Mouse (Mus musculus) Patski (cell line): ENCODE results near the gene Lrp6. TPM values are rescaled to one million over a fixed set of nuclear protein-coding genes. Genes with fewer than 3 reads are reported as not detected.

Experiments
- ATAC-seq: fragments of 100-300 bp; one replicate; pipeline ENCODE4 v1.8.0; 2021
- CTCF ChIA-PET: fragments of 350-600 bp; sonication (Branson Sonifier 250); formaldehyde crosslinking; loops from one replicate; lab custom pipeline; 2022; ENCODE audit warnings: inconsistent platforms; lab: Charles Lee
- POLR2A ChIA-PET: fragments of 350-600 bp; sonication (Branson Sonifier 250); formaldehyde crosslinking; loops from one replicate; lab custom pipeline; 2022; ENCODE audit warnings: antibody characterized with exemption, inconsistent platforms; lab: Charles Lee
- DNase-seq: peaks from one replicate; pipeline ENCODE4 v3.0.0-alpha.2; 2011; ENCODE audit warnings: low read depth, low spot score
- H3K27me3 ChIP-seq: fragments of 371-371 bp; one replicate; pipeline ENCODE4 v1.5.1; 2021
- CTCF ChIP-seq: fragments of 100-300 bp; IDR thresholded peaks from one replicate; pipeline ENCODE4 v1.5.1; 2021
- in situ Hi-C: fragments of 300-500 bp; cut with MboI; formaldehyde crosslinking; loops from 3 replicates; pipeline ENCODE4 v1.11.1; 2018; ENCODE audit warnings: low pct_unique_long_range_greater_than_20kb, mixed read lengths
- polyA plus RNA-seq: library from polyadenylated mRNA; unstranded; gene quantifications from one replicate; pipeline ENCODE4 v1.2.3, GENCODE M21; 2021

The Lrp6 gene
- polyA plus RNA-seq, 1 experiment from 2014 or later, result 36.2 TPM

DNA sequence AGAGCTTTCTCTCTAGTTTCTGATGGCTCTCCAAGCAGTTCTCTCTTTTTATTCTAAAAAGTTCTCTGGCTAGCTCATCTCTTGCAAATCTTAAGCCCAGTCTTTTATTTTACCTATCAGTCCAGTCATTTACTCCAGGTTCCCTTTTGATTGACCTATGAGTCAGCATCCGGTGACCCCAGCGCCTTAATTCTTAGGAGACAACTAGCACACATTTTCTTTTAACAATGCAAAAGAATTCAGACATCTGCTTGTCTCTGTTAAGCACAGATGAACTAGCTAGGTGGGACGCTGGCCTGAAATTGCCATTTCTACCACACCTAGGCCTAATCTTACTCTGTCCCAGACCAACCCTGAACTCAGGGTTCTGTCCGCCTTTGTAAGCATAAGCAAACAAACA, 12.7 kb upstream of the Lrp6 start:
- POLR2A ChIA-PET, result interaction anchor here (0.6 kb wide), 1 partner anchor 143 kb away, joined by 3 read pairs; no protein-coding TSS in a partner anchor
- in situ Hi-C loops, result no loop called here
- TF ChIP-seq CTCF, result no peak
- CTCF ChIA-PET, result interaction anchor here (2.2 kb wide), 1 partner anchor 10 kb away, joined by 6 read pairs; no protein-coding TSS in a partner anchor
- ATAC-seq (no peak), DNase-seq (no peak)
- peaks cover 4% of the 10 kb centered on the region for H3K27me3 ChIP-seq

GRCm38 (mm10) chr6:134578039-134578438, 11.3 kb upstream of the Lrp6 start:
- in situ Hi-C loops, result no loop called here
- no peak for ATAC-seq
- H3K27me3 ChIP-seq, result peaks cover 4% of the 10 kb centered on the region
- POLR2A ChIA-PET, result no interaction called here
- CTCF ChIA-PET, result interaction anchor here (2.2 kb wide), 1 partner anchor 8 kb away, joined by 6 read pairs; no protein-coding TSS in a partner anchor
- no peak for TF ChIP-seq CTCF
- DNase-seq, result no peak

DNA sequence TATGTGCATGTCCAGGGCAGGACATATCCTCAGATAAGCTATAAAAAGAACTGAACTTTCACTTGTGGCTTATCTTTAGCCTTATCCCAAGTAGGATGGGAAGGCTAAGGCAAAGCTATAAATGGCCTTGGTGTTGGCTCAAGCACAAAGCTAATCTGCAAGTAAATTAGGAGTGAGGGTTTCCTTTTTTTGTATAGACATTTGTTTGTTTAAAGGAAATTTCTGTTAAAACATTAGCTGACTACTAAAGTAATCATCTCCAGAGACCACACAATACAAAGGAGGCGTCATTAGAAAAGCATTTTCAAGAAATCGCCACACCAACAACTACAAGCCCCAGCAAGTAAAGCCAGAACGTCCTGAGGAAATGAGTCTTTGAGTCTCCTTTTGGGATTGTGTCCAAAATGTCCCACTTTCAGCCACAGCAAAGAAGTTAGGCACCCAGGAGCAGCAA, 8.6 kb upstream of the Lrp6 start:
- TF ChIP-seq CTCF, result no peak
- CTCF ChIA-PET, result interaction anchor here (1.4 to 1.7 kb wide), 2 partner anchors 40 to 82 kb away, joined by 4 to 5 read pairs; no protein-coding TSS in a partner anchor
- no peak for DNase-seq

DNA sequence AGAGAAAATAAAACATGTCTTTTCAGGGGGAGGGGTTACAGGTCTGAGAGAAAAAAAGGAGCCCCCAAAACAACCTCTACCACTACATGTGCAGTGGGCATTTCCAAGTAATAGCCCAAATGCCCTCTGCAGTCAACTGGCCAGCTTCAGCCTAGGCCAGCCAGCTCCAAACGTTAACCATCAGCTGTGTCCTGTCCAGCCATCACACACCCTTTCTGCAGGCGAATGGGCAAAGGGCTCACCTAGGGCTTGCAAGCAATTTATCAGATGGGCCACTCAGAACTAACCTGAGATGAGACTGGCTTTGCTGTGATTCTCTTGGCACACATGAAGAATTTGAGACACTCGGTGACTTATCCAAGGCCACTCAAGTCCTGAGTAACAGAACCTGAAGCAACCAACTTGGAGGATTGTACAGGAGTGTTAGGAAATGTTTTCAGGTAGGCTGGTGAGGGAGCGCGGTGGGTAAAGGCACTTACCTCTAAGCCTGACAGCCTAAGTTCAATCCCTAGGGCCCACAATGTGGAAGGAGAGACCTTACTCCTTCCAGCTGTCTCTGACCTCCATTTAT, 1.3 kb upstream of the Lrp6 start:
- ChIA-PET CTCF (no interaction called here), POLR2A (interaction anchor here (0.6 to 1.1 kb wide), 4 partner anchors 8 to 104 kb away, joined by 3 to 4 read pairs (median 3); no protein-coding TSS in a partner anchor)
- in situ Hi-C loops, result no loop called here
- no peak for TF ChIP-seq CTCF
- DNase-seq, result no peak
- ATAC-seq, result no peak
- H3K27me3 ChIP-seq, result no peaks in the 10 kb centered on the region

More for the DNA sequence above, 8.6 kb upstream of the Lrp6 start:
- H3K27me3 ChIP-seq, result no peaks in the 10 kb centered on the region
- POLR2A ChIA-PET, result interaction anchor here (0.6 kb wide), 1 partner anchor 8 kb away, joined by 3 read pairs; no protein-coding TSS in a partner anchor
- ATAC-seq, result no peak
- in situ Hi-C loops, result no loop called here

DNA sequence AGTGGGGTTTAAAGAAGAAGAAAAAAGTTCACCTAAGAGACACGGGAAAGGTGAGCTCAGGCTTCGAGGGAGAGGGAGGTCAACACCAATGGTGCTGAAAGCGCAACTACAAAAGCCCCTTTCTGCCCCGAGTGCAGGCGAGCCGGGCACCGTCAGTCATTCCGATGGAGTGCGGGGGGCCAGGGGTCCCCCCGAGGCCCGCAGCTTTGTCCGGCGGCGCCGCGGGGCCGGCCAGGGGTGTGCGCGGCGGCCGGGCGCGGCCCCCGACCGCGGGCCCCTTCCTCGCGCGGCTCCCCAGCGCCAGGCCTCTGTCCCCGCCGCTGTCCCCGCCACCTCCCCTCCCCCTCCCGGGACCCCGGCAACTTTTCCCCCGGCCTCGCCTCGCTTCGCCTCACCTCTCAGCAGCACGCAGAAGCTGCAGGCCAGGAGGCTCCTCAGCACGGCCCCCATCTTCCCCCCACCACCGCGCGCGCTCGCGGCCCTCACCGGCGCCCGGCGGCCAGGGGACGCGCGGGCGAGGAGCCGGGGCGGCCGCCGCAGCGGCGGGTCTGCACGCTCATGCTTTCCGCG, 432 bp downstream of the Lrp6 start:
- CTCF ChIA-PET, result interaction anchor here (1.2 kb wide), 1 partner anchor 111 kb away, joined by 4 read pairs; no protein-coding TSS in a partner anchor
- in situ Hi-C loops, result no loop called here
- POLR2A ChIA-PET, result interaction anchor here (1.6 kb wide), 1 partner anchor 54 kb away, joined by 6 read pairs; no protein-coding TSS in a partner anchor
- ATAC-seq (peak; percentile 49), DNase-seq (no peak)
- no peak for TF ChIP-seq CTCF
- no peaks in the 10 kb centered on the region for H3K27me3 ChIP-seq

DNA sequence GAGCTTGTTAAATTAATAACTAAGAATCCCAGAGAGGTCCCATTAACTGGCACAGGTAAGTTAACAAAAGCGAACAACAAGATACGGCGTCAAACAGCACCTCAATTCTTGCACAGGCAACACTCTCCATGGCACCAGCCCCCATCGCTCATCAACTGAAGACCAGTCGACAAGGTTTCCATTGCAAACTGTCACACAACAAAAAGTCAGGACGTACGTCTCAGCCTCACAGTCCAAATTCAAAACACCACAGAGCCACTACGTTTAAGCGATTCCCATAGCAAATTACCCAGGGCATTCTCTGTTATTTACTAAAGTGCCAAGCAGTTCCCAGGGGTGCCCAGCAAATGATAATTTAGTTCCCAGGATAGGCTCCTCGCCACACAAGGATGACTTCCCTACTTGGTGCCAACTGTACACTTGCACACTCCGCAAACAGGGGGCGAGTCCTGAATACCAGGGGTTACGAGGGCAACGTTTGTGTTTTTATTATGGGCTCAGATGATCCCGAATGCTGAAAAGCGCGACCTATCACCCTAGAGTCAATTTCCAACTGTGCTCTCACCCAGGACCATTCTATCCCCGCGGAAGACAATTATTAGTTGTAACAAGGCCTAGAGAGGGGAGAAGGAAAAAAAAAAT, 1.0 kb downstream of the Lrp6 start:
- POLR2A ChIA-PET, result interaction anchor here (1.6 kb wide), 1 partner anchor 53 kb away, joined by 6 read pairs; no protein-coding TSS in a partner anchor
- no peak for TF ChIP-seq CTCF
- no peak for ATAC-seq

GRCm38 (mm10) chr6:134564539-134564938, 2.2 kb downstream of the Lrp6 start:
- no peak for DNase-seq
- POLR2A ChIA-PET, result no interaction called here
- no peaks in the 10 kb centered on the region for H3K27me3 ChIP-seq
- ATAC-seq, result no peak
- in situ Hi-C loops, result loop anchor here (5.0 kb wide), 1 partner anchor 57 kb away; no protein-coding TSS in a partner anchor
- TF ChIP-seq CTCF, result no peak
- CTCF ChIA-PET, result interaction anchor here (1.1 kb wide), 1 partner anchor 44 kb away, joined by 3 read pairs; no protein-coding TSS in a partner anchor

More for the DNA sequence above, 1.0 kb downstream of the Lrp6 start:
- CTCF ChIA-PET, result interaction anchor here (1.2 kb wide), 1 partner anchor 110 kb away, joined by 4 read pairs; no protein-coding TSS in a partner anchor
- in situ Hi-C loops, result no loop called here
- DNase-seq, result no peak
- H3K27me3 ChIP-seq, result no peaks in the 10 kb centered on the region

DNA sequence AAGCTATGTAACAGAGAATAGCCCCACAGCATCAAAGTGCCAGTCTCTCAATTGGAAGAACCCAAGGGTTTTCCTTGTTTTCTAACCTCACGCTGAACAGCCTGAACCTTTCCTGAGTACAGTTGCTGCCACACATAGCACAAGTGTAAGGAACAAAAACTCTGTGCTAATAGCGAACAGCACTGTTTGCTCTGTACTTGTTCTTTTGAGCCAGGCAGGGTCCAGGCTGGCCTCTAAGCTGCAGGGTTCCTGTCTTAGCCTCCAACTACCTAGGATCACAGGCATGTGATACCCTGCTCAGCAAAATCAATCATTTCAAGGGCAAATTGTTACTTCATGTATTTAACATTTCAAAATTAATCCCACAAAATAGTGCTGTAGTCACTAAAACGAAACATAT, 7.1 kb downstream of the Lrp6 start:
- in situ Hi-C loops, result loop anchor here (5.0 kb wide), 1 partner anchor 52 kb away; no protein-coding TSS in a partner anchor
- CTCF ChIA-PET, result interaction anchor here (1.3 kb wide), 1 partner anchor 10 kb away, joined by 3 read pairs; no protein-coding TSS in a partner anchor
- ATAC-seq, result no peak

GRCm38 (mm10) chr6:134558546-134559129, 8.1 kb downstream of the Lrp6 start:
- in situ Hi-C loops, result no loop called here
- no peaks in the 10 kb centered on the region for H3K27me3 ChIP-seq
- DNase-seq (no peak), ATAC-seq (no peak)
- no peak for TF ChIP-seq CTCF
- POLR2A ChIA-PET, result interaction anchor here (0.6 kb wide), 1 partner anchor 12 kb away, joined by 3 read pairs; no protein-coding TSS in a partner anchor
- CTCF ChIA-PET, result interaction anchor here (1.3 kb wide), 1 partner anchor 9 kb away, joined by 3 read pairs; no protein-coding TSS in a partner anchor

More for the DNA sequence above, 7.1 kb downstream of the Lrp6 start:
- no peak for TF ChIP-seq CTCF
- H3K27me3 ChIP-seq, result no peaks in the 10 kb centered on the region
- no peak for DNase-seq
- POLR2A ChIA-PET, result interaction anchor here (0.5 kb wide), 1 partner anchor 165 kb away, joined by 3 read pairs; no protein-coding TSS in a partner anchor
